Mouse (Mus musculus): Measurements from ENCODE around the gene Gm28048. TPM values are rescaled to one million over a fixed set of nuclear protein-coding genes. Genes with fewer than 3 reads are reported as not detected.
A peak's percentile ranks its signal among the peaks of the same experiment; 100 is the strongest.

The Gm28048 gene
- polyA plus RNA-seq, 3 experiments from 2014 or later = 32.2 to 37.8 (median 34.9) TPM

- peak; percentile 20 for ATAC-seq
Observed at GRCm38 (mm10) chr11:22858441-22859300, 123.2 kb downstream of the Gm28048 start.

DNA sequence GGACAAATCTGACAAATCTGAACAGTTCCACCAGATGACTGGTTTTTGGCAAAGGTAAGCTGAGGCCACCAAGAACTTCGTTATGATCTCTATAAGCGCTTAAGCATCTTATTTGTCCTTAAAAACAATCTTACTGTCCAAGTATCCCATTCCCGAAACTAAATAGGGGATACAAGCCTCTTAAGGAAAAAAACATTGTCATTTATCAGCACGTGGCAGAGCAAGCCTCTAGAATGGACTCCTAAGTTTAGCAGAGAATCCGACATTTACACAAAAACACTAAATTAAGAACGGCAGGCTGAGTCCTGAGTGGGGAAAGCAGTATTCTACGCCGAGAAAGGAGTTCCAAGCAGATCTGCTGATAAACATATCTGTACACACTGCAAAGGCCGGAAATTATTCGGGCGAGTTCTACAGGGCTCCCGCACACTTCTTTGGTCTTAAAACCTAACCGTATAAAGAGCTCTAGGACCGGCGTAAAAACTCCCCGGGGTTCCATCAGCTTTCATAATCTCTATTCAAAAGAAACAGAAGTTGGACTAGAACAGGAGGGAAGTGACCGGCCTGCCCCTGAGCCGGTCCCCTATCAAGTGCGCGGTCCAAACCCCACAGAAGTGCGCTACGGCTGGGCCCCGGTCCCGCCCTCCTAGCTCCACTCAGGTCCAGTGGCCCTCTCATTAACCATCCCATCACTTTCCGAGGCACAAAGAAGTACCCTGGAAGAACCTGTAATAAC is 124.0 kb downstream of the Gm28048 start:
- no peak for ATAC-seq

DNA sequence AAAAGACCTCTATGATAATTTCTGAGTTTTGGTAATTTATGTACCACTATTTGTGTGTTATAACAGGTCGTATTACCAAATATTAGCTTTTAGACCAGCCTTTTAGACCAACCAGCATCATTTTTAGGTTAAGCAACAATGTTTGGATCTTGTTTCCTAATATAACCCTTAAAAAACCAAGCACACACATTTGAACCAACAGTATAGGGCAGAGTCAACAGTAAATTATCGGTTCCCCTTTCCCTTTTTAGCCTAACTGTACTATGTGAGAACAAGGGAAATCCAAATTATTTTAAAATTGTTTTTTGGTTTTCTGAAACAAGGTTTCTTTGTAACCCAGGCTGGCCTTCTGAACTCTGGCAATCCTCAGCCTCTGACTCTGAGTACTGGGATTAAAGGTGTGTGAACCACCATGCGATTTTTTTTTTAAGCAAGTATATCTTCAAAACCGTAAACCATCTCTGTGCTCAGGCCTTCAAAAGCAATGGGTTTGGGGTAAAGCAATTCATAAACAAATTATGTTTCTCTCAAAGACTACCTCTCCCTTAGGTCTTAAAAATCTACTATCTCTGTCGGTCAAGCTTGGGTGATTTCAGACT is 124.7 kb downstream of the Gm28048 start:
- no peak for ATAC-seq

DNA sequence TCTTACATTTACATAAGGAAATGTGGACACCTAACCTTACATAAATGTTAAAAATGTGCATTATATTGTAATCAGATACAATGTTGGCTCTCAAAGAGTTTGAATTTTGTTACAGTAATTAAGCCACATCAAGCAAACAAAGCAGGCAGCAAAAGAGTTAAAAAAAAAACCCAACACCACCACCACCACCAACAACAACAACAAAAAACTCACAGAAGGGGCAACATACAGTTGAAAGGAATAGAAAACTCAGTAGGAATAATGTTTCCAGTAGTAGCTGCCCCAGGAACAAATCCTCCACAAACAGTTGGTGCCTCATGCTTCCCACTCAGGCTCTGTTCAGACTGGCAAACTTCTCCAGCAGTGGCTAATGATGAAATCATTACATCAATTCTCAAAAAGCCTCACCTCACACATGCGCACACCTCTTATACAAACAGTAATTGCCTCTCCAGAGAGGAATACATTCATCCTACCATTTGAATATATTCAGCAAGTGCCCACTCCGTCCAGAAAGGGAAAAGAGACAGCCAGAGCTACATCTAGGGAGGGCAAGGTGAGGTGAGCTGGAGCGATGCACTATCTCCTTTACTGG is 125.4 kb downstream of the Gm28048 start:
- ATAC-seq = no peak

GRCm38 (mm10) chr11:22854571-22854970 is 127.3 kb downstream of the Gm28048 start:
- no peak for ATAC-seq

DNA sequence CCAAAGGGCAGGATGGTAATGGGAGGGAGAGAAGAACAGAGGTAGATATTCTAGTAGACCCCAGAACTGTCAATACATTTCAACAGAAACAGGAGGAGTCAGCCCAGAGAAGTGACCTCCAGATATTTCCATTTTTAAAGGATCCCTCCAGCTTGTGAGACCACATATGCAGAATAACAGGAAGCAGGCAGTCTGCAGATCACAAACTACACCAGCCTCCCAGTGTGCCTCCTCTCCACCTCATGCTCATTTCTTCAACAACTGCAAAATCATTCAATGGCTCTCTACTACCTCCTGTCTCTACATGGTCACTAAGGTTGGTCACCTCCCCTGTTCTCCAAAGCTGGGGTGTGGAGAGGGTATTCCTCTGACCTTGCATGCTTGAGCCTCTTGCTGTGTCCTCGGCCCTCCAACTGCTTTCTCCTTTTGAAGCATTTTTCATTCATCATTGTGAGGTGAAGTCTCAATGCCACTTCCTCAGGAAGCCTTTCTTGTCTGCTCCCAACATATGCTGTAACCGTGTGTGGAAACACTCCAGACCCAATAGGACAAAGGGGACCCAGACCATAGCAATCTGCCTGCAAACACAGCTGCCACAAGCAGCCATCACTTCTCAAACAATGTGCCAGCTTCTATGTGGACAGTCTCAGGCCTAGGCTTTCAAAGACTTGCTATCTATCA is 128.3 kb downstream of the Gm28048 start:
- peak; percentile 9 for ATAC-seq

GRCm38 (mm10) chr11:22852510-22852909 is 129.4 kb downstream of the Gm28048 start:
- ATAC-seq = peak; percentile 59

DNA sequence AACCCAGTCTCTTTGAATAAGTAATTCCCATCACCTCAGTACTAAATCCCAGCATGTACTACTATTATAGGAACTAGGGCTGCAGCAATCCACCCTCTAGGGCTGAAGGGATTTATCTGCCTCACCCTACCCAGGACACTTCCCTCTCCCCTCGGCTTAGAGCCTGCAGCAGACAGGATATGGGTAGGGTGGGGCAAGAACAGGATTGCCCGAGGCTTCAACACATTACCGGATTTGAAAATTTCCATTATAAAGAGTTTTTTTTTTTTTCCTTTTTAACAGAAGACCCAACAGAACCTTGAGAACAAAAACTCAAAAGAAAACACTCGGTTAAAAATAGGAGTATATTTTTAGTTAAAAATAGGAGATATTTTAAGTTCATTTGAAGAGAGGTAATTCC is 130.5 kb downstream of the Gm28048 start:
- ATAC-seq = peak; percentile 52

GRCm38 (mm10) chr11:22850077-22850476 is 131.8 kb downstream of the Gm28048 start:
- ATAC-seq = no peak

DNA sequence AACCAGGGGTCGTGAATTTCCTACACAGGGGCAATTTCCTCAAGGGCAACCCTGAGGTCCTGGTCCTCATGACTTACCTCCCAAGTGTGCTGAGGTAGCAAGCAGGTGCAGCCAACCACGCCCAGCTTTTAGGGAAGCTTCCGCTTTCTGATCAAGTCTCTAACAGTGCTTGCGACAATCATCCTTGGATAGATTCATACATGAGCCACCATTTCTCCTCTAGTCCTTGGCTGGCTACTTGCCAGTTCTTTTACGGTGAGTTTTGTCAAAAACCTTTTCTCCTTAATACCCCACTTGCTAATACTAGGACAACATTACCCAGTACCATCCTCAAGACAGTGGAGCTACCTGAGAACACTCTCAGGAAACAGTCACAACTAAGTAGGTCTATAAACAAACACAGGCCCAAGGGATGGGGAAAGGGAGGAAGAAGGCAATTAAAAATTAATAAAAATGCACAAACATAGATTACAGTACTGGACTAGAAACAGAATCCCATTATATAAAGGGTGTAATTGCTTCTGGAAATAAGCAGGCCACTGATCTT is 133.2 kb downstream of the Gm28048 start:
- no peak for ATAC-seq

GRCm38 (mm10) chr11:22847732-22848648 is 133.9 kb downstream of the Gm28048 start:
- ATAC-seq = no peak

DNA sequence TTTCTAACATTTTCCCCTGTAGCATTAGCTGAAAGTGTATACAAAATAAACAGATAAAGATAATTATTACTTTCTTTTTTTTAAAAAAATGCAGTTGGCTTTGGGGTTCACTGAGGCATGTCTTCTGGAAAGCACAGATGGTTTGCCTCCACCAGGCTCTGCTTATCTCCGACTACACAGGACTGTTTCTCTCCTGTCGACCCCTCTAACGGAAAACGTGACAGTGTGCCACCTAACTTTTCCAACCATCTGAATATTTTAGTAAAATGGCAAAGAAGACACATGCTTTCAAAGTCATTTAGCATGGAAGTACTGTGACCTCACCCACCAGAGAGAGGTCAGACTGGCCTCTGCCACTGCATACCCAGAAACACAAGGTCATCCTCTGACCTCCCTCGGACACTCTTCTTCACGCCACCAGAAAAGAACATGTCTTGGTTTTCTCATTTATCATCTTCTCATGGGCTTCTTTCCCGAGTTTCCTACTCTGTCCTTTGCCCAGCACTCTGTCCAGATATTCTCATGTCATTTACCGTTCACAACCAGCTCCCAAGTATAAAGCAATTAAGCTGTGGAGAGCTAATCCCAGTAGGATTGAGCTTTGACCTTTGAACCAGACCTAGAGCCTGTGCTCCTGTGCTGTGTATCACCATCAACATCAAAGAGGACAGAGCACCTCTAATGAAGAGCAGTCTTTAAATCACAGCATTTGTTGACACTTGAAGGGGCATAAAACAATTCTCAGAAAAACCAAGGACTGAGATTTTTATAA is 134.7 kb downstream of the Gm28048 start:
- no peak for ATAC-seq

- no peak for ATAC-seq
Observed at GRCm38 (mm10) chr11:22846093-22846835, 135.6 kb downstream of the Gm28048 start.

GRCm38 (mm10) chr11:22844754-22845718 is 136.9 kb downstream of the Gm28048 start:
- peak; percentile 23 for ATAC-seq

DNA sequence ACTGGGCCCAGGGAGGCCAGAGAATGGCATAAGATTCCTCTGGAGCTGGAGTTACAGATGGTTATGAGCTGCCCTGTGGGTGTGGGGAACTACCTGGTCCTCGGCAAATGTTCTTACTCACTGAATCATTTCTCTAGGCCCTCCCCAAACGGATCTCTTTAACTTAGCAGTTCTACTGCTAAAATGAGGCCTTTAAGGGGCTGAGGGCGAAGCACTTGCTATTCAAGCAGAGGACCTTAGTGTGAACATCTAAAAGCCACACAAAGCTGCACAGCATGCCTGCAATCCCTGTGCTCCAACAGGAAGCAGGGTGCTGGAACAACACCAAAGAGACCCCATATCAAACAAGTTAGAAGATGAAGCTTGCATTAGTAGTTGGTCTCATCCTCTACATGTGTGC is 142.4 kb downstream of the Gm28048 start:
- no peak for ATAC-seq

DNA sequence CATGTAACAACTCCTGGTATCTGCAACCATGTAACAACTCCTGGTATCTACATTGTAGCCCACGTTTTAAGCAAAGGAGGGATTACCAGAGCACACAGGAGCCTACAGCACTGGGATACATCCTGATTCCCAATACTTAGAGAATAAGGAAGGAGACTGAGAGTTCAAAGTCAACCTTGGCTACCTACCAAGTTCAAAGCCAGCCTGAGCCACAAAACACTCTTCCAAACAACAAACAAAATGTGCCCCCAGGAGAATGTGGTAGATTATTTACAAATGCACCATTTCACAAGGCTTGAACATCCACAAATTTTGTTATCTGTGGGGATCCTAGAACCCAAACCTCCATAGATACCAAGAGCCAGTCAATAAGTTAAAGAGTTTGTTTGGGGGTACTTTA is 143.5 kb downstream of the Gm28048 start:
- no peak for ATAC-seq

GRCm38 (mm10) chr11:22836269-22836668 is 145.6 kb downstream of the Gm28048 start:
- ATAC-seq = peak; percentile 76

- peak; percentile 31 for ATAC-seq
Observed at GRCm38 (mm10) chr11:22832600-22832999, 149.3 kb downstream of the Gm28048 start.

Measured in inflammation-experienced regulatory T-cells, adult 6 months (primary cell).